Mouse (Mus musculus): ENCODE data around the gene Ror1. TPM values are rescaled to one million over a fixed set of nuclear protein-coding genes. Genes with fewer than 3 reads are reported as not detected.

Ror1 gene
- polyA plus RNA-seq, 1 experiment: 0.06 TPM

DNA sequence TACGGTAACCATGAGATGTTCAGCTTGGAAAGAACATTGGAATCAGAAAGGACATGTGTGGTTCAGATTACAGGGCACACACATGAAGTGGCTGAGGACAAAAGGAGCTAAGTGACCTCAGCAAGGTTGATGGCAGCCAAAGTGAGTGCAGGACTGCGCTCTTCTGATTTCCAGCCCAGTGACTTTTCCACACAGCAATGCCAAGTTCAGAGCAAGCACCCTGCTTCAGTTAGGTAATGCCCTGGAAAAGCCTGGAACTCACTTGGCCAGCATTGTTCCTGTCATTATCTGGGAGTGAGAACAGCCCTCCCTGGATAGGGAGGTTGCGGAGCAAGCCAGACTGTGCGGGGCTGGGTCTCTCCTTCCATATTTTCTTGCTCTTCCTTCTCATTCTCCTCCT is 299.8 kb downstream of the Ror1 start:
- H3K79me2 ChIP-seq (ENCODE audit: control insufficient read depth, insufficient read depth): no peaks in the 10 kb centered on the region
- no peak overlapping the region for H3ac ChIP-seq (ENCODE audit: control insufficient read depth, insufficient read length)
- no peaks in the 10 kb centered on the region for H3K36me3 ChIP-seq (ENCODE audit: control insufficient read depth, insufficient read depth)
- H3K4me3 ChIP-seq: no peak overlapping the region
- TF ChIP-seq MYOG (IDR thresholded peaks at IDR 0.05; ENCODE audit: control insufficient read depth in 1 of 3, insufficient read depth in 1 of 3, insufficient read length in 2 of 3, low read depth in 2 of 3): no peak
- no peak for TF ChIP-seq TCF12 (IDR thresholded peaks at IDR 0.05; ENCODE audit: insufficient read depth, poor library complexity, severe bottlenecking)
- no peak overlapping the region for H3K4me2 ChIP-seq (ENCODE audit: low read depth)
- no peaks in the 10 kb centered on the region for H3K27me3 ChIP-seq (ENCODE audit: control insufficient read depth, insufficient read depth, insufficient read length)

GRCm38 (mm10) chr4:100398079-100398478 is 302.5 kb downstream of the Ror1 start:
- Histone ChIP-seq H3K79me2 (ENCODE audit: control insufficient read depth, insufficient read depth) (no peaks in the 10 kb centered on the region), H3K4me3 (no peak overlapping the region), H3ac (ENCODE audit: control insufficient read depth, insufficient read length) (no peak overlapping the region), H3K36me3 (ENCODE audit: control insufficient read depth, insufficient read depth) (no peaks in the 10 kb centered on the region), H3K4me2 (ENCODE audit: low read depth) (no peak overlapping the region), H3K27me3 (ENCODE audit: control insufficient read depth, insufficient read depth, insufficient read length) (no peaks in the 10 kb centered on the region)
- TF ChIP-seq SRF (IDR thresholded peaks at IDR 0.05; ENCODE audit: control insufficient read depth, insufficient read length, low read depth) (no peak), MAX (IDR thresholded peaks at IDR 0.05; ENCODE audit: low read depth) (no peak)

- H3ac ChIP-seq (ENCODE audit: control insufficient read depth, insufficient read length): no peak overlapping the region
- H3K4me2 ChIP-seq (ENCODE audit: low read depth): no peak overlapping the region
- H3K79me2 ChIP-seq (ENCODE audit: control insufficient read depth, insufficient read depth): no peaks in the 10 kb centered on the region
- H3K4me3 ChIP-seq: no peak overlapping the region
- no peaks in the 10 kb centered on the region for H3K27me3 ChIP-seq (ENCODE audit: control insufficient read depth, insufficient read depth, insufficient read length)
- no peak for TF ChIP-seq USF1 (IDR thresholded peaks at IDR 0.05; ENCODE audit: low read depth)
- TF ChIP-seq MYOD1 (IDR thresholded peaks at IDR 0.05; ENCODE audit: control insufficient read depth in 1 of 3, insufficient read length in 2 of 3, low read depth in 2 of 3): no peak
- TF ChIP-seq SRF (IDR thresholded peaks at IDR 0.05; ENCODE audit: control insufficient read depth, insufficient read length, low read depth): no peak
- TF ChIP-seq TCF3 (IDR thresholded peaks at IDR 0.05; ENCODE audit: insufficient read length, low read depth): no peak
- TF ChIP-seq TCF12 (IDR thresholded peaks at IDR 0.05; ENCODE audit: insufficient read depth, poor library complexity, severe bottlenecking): no peak
- TF ChIP-seq MYOG (IDR thresholded peaks at IDR 0.05; ENCODE audit: control insufficient read depth in 1 of 3, insufficient read depth in 1 of 3, insufficient read length in 2 of 3, low read depth in 2 of 3): no peak
- H3K36me3 ChIP-seq (ENCODE audit: control insufficient read depth, insufficient read depth): no peaks in the 10 kb centered on the region
Measured at GRCm38 (mm10) chr4:100401078-100401477, 305.5 kb downstream of the Ror1 start.

DNA sequence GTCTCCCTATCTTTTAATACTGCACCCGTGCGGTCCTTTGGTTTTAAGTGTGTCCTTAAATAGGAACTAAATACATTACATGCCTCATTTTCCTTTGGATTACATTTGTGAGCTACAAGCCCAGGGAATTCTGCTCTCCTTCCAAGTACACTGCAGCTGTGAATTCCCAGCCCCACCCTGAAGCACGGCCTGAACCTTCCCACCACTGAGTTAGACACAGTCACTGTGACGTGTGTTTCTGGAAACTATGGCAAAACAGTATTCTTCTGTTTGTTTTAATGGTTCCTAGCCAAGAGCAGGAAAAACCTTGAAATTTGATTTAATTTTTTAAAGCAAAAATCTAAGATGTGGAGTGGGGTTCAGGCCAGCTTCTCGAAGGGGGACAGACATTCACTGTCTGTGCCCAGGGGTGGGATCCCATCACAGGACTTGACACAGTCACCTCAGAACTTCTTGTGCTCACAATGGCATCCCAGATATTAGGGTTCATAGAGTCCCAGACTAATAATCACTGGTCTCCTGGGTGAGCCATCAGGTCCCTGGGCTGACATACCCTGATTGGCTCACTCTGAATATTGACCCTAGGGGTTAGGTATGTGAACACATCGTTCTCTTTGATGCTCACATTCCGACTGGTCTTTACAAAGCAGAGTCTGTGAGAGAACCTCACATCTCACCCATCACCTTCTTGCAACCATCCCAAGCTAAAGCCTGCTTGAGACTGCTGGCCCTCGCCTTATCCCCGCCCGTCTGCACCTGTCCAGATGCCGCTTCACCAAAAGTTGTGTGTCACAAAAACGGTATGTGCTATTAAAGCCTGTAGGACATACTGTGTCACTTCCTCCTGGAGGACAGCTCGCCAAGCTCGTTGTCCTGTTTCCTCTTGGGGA is 306.2 kb downstream of the Ror1 start:
- no peak overlapping the region for H3K4me2 ChIP-seq (ENCODE audit: low read depth)
- H3K4me3 ChIP-seq: no peak overlapping the region
- TF ChIP-seq E2F4 (IDR thresholded peaks at IDR 0.05; ENCODE audit: insufficient read depth): no peak
- no peak for TF ChIP-seq POLR2A (IDR thresholded peaks at IDR 0.05; ENCODE audit: insufficient read length, low read depth)
- no peak for TF ChIP-seq TCF3 (IDR thresholded peaks at IDR 0.05; ENCODE audit: insufficient read length, low read depth)
- no peak overlapping the region for H3ac ChIP-seq (ENCODE audit: control insufficient read depth, insufficient read length)
- H3K79me2 ChIP-seq (ENCODE audit: control insufficient read depth, insufficient read depth): no peaks in the 10 kb centered on the region
- H3K36me3 ChIP-seq (ENCODE audit: control insufficient read depth, insufficient read depth): no peaks in the 10 kb centered on the region
- H3K27me3 ChIP-seq (ENCODE audit: control insufficient read depth, insufficient read depth, insufficient read length): no peaks in the 10 kb centered on the region

DNA sequence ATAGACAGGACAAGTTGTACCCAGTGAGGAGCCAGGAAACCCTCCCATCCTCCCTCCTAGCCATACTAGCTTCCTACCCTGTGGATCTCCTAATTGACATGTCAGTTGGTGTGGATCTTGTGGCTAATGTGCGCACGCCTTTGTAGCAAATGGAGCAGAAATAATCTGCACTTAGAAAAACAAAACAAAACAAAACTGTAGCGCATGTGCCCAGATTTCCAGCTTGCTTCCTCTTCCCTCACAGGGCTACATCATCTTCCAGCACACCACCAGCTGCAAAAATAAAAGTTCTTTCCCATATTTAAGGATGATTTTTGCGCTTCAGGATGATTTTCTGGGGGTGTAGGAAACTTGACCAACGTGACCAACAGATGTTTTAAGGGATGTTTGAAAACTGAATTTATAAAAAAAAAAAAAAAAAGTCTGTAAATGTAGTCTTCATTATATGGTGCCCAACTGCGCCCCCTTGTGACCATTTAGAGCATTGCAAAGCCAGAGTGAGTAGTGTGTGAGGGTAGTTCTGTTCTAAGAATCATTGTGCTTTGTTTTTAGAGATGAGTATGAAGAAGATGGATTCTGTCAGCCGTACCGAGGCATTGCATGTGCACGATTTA is 311.8 kb downstream of the Ror1 start:
- no peak overlapping the region for H3ac ChIP-seq (ENCODE audit: control insufficient read depth, insufficient read length)

More for the DNA sequence above, 311.8 kb downstream of the Ror1 start:
- no peaks in the 10 kb centered on the region for H3K79me2 ChIP-seq (ENCODE audit: control insufficient read depth, insufficient read depth)
- H3K36me3 ChIP-seq (ENCODE audit: control insufficient read depth, insufficient read depth): no peaks in the 10 kb centered on the region
- TF ChIP-seq MAX (IDR thresholded peaks at IDR 0.05; ENCODE audit: low read depth) (no peak), POLR2AphosphoS2 (IDR thresholded peaks at IDR 0.05; ENCODE audit: insufficient read length, low read depth) (no peak), SRF (IDR thresholded peaks at IDR 0.05; ENCODE audit: control insufficient read depth, insufficient read length, low read depth) (no peak), E2F4 (IDR thresholded peaks at IDR 0.05; ENCODE audit: insufficient read depth) (no peak), CEBPB (IDR thresholded peaks at IDR 0.05; ENCODE audit: insufficient read depth, poor library complexity, severe bottlenecking) (no peak), USF1 (IDR thresholded peaks at IDR 0.05; ENCODE audit: low read depth) (no peak), MYOD1 (IDR thresholded peaks at IDR 0.05; ENCODE audit: control insufficient read depth in 1 of 3, insufficient read length in 2 of 3, low read depth in 2 of 3) (no peak), TCF3 (IDR thresholded peaks at IDR 0.05; ENCODE audit: insufficient read length, low read depth) (no peak), TCF12 (IDR thresholded peaks at IDR 0.05; ENCODE audit: insufficient read depth, poor library complexity, severe bottlenecking) (no peak), POLR2A (IDR thresholded peaks at IDR 0.05; ENCODE audit: insufficient read length, low read depth) (no peak), MYOG (IDR thresholded peaks at IDR 0.05; ENCODE audit: control insufficient read depth in 1 of 3, insufficient read depth in 1 of 3, insufficient read length in 2 of 3, low read depth in 2 of 3) (no peak), REST (IDR thresholded peaks at IDR 0.05; ENCODE audit: insufficient read depth, insufficient read length) (no peak)
- H3K4me3 ChIP-seq: no peak overlapping the region
- no peak overlapping the region for H3K4me2 ChIP-seq (ENCODE audit: low read depth)
- H3K27me3 ChIP-seq (ENCODE audit: control insufficient read depth, insufficient read depth, insufficient read length): no peaks in the 10 kb centered on the region
